Mouse (Mus musculus) heart, adult 2 months (tissue): Measurements from ENCODE around the gene Pigh.

ENCODE experiments used
- CTCF ChIP-seq: fragments of 200-600 bp; IDR thresholded peaks from 2 replicates; pipeline ENCODE4 v1.8.1; 2022; ENCODE audit warnings: antibody characterized with exemption, mild to moderate bottlenecking, moderate library complexity
- POLR2A ChIP-seq: fragments of 200-500 bp; IDR thresholded peaks from 2 replicates; pipeline ENCODE4 v1.6.1; 2011; ENCODE audit warnings: mild to moderate bottlenecking, low read depth, low read length, control low read depth; ENCODE audit not compliant: insufficient read depth

- TF ChIP-seq POLR2A (no peak), CTCF (no peak)
These were observed 25.0 kb downstream of the Pigh start for GRCm38 (mm10) chr12:79064451-79064850.
